Mouse (Mus musculus) thymus, adult 2 months (tissue): ENCODE results near the gene Setdb1. TPM values are rescaled to one million over a fixed set of nuclear protein-coding genes. Genes with fewer than 3 reads are reported as not detected.

ENCODE experiments used
- DNase-seq: peaks from one replicate; pipeline ENCODE4 v3.0.0; 2021
- H3K27ac ChIP-seq: fragments of 200-500 bp; 2 replicates; pipeline ENCODE4 v1.5.1; 2012; ENCODE audit warnings: low read length, control low read depth; ENCODE audit not compliant: control insufficient read depth, insufficient read depth
- H3K27me3 ChIP-seq: fragments of 200-500 bp; 2 replicates; pipeline ENCODE4 v1.6.1; 2012; ENCODE audit warnings: mild to moderate bottlenecking, low read length, moderate library complexity, mixed read lengths; ENCODE audit not compliant: control insufficient read depth, insufficient read depth
- H3K36me3 ChIP-seq: fragments of 200-500 bp; 2 replicates; pipeline ENCODE4 v1.6.1; 2012; ENCODE audit warnings: mild to moderate bottlenecking, low read length, moderate library complexity; ENCODE audit not compliant: control insufficient read depth, insufficient read depth
- H3K4me1 ChIP-seq: fragments of 200-500 bp; replicated peaks from 2 replicates; pipeline ENCODE4 v1.6.1; 2012; ENCODE audit warnings: low read length; ENCODE audit not compliant: control insufficient read depth, insufficient read depth
- H3K4me3 ChIP-seq: fragments of 200-500 bp; 2 replicates; pipeline ENCODE4 v1.5.1; 2012; ENCODE audit warnings: mild to moderate bottlenecking, low read length, control low read depth, moderate library complexity; ENCODE audit not compliant: control insufficient read depth, insufficient read depth
- CTCF ChIP-seq: fragments of 200-500 bp; IDR thresholded peaks from 2 replicates; pipeline ENCODE4 v1.5.1; 2012; ENCODE audit warnings: mild to moderate bottlenecking, control low read depth, low read length, moderate library complexity, borderline replicate concordance; ENCODE audit not compliant: control insufficient read depth, poor library complexity, insufficient read depth; ENCODE audit errors: extremely low read depth
- POLR2A ChIP-seq: fragments of 200-500 bp; IDR thresholded peaks from 2 replicates; pipeline ENCODE4 v1.6.1; 2012; ENCODE audit warnings: mild to moderate bottlenecking, low read length, control low read depth, moderate library complexity; ENCODE audit not compliant: control insufficient read depth, poor library complexity, insufficient read depth; ENCODE audit errors: extremely low read depth
- WGBS: fragments of 180-500 bp; shearing (Covaris S2); methylation state at CpG from one replicate; pipeline ENCODE4 v1.1.7; 2018; 5-methylcytosine and 5-hydroxymethylcytosine counted together
- polyA plus RNA-seq: library from polyadenylated mRNA; depleted of rRNA; stranded (reverse); fragments of >200 nt; gene quantifications from 2 replicates; pipeline ENCODE4 v1.2.3, GENCODE M21; 2012

Setdb1 gene
- polyA plus RNA-seq, 1 experiment: 31.8 TPM

- Histone ChIP-seq H3K27ac (no peak overlapping the region), H3K27me3 (no peaks in the 10 kb centered on the region), H3K36me3 (peaks cover 5% of the 10 kb centered on the region; the same call in 1 of the 2 replicates), H3K4me3 (no peak overlapping the region), H3K4me1 (peaks cover 15% of the 10 kb centered on the region)
- TF ChIP-seq POLR2A (no peak), CTCF (no peak)
- WGBS: 76% methylated on average over 7 of the region's 7 CpGs
- DNase-seq: no peak
Observed at GRCm38 (mm10) chr3:95286510-95286909, 70.5 kb downstream of the Setdb1 start.

GRCm38 (mm10) chr3:95286011-95286410, 71.0 kb downstream of the Setdb1 start:
- peaks cover 5% of the 10 kb centered on the region; the same call in 1 of the 2 replicates for H3K36me3 ChIP-seq
- peaks cover 17% of the 10 kb centered on the region for H3K4me1 ChIP-seq
- no peak for DNase-seq
- no peak for TF ChIP-seq POLR2A
- TF ChIP-seq CTCF: no peak
- 94% methylated on average over 5 of the region's 5 CpGs for WGBS
- no peaks in the 10 kb centered on the region for H3K27me3 ChIP-seq
- no peak overlapping the region for H3K27ac ChIP-seq
- no peak overlapping the region for H3K4me3 ChIP-seq

GRCm38 (mm10) chr3:95285390-95285789, 71.6 kb downstream of the Setdb1 start:
- H3K4me3 ChIP-seq: no peak overlapping the region
- H3K36me3 ChIP-seq: peaks cover 5% of the 10 kb centered on the region; the same call in 1 of the 2 replicates
- TF ChIP-seq CTCF: no peak
- TF ChIP-seq POLR2A: no peak
- DNase-seq: no peak
- no peak overlapping the region for H3K27ac ChIP-seq
- H3K27me3 ChIP-seq: no peaks in the 10 kb centered on the region
- WGBS: 97% methylated on average over 5 of the region's 5 CpGs
- H3K4me1 ChIP-seq: peaks cover 16% of the 10 kb centered on the region

GRCm38 (mm10) chr3:95284501-95285281, 72.3 kb downstream of the Setdb1 start:
- TF ChIP-seq POLR2A (no peak), CTCF (no peak)
- Histone ChIP-seq H3K27me3 (no peaks in the 10 kb centered on the region), H3K4me3 (no peak overlapping the region), H3K4me1 (peaks cover 16% of the 10 kb centered on the region), H3K36me3 (peaks cover 5% of the 10 kb centered on the region; the same call in 1 of the 2 replicates), H3K27ac (no peak overlapping the region)
- no peak for DNase-seq
- 94% methylated on average over 12 of the region's 12 CpGs for WGBS

- Histone ChIP-seq H3K4me3 (no peak overlapping the region), H3K27me3 (no peaks in the 10 kb centered on the region), H3K27ac (no peak overlapping the region), H3K36me3 (peaks cover 5% of the 10 kb centered on the region; the same call in 1 of the 2 replicates), H3K4me1 (peaks cover 16% of the 10 kb centered on the region)
- no peak for DNase-seq
- WGBS: 57% methylated on average over 1 of the region's 1 CpGs
- no peak for TF ChIP-seq POLR2A
- TF ChIP-seq CTCF: no peak
Observed at GRCm38 (mm10) chr3:95284062-95284461, 72.9 kb downstream of the Setdb1 start.

GRCm38 (mm10) chr3:95283589-95283941, 73.4 kb downstream of the Setdb1 start:
- 4% methylated on average over 7 of the region's 7 CpGs for WGBS
- Histone ChIP-seq H3K36me3 (peaks cover 5% of the 10 kb centered on the region; the same call in 1 of the 2 replicates), H3K27ac (peak overlapping the region; percentile 93; the same call in 1 of the 2 replicates), H3K27me3 (no peaks in the 10 kb centered on the region), H3K4me1 (peaks cover 16% of the 10 kb centered on the region), H3K4me3 (peak overlapping the region; percentile 77)
- TF ChIP-seq CTCF: no peak
- no peak for DNase-seq

- DNase-seq: peak; percentile 56
- TF ChIP-seq CTCF (peak; percentile 20; the same call in 1 of the 2 replicates), POLR2A (peak; percentile 42; the same call in 1 of the 2 replicates)
- Histone ChIP-seq H3K27me3 (no peaks in the 10 kb centered on the region), H3K36me3 (peaks cover 1% of the 10 kb centered on the region; the same call in 1 of the 2 replicates), H3K4me3 (peak overlapping the region; percentile 77), H3K4me1 (peaks cover 16% of the 10 kb centered on the region), H3K27ac (peak overlapping the region; percentile 93)
- under 1% methylated on average over 51 of the region's 51 CpGs for whole genome bisulfite sequencing
Observed at GRCm38 (mm10) chr3:95282865-95283588, 74.0 kb downstream of the Setdb1 start.
